Mouse (Mus musculus): ENCODE data around the gene Cpeb2.

The Cpeb2 gene

GRCm38 (mm10) chr5:43239141-43239835 lies 6.3 kb downstream of the Cpeb2 start:
- DNase-seq (ENCODE audit: low spot score), result no peak

- no peak for DNase-seq (ENCODE audit: low spot score)
Measured at GRCm38 (mm10) chr5:43240729-43241128, 7.8 kb downstream of the Cpeb2 start.

GRCm38 (mm10) chr5:43246236-43246635 lies 13.3 kb downstream of the Cpeb2 start:
- DNase-seq (ENCODE audit: low spot score), result no peak

GRCm38 (mm10) chr5:43246954-43247353 lies 14.0 kb downstream of the Cpeb2 start:
- DNase-seq (ENCODE audit: low spot score), result no peak

- no peak for DNase-seq (ENCODE audit: low spot score)
Measured at GRCm38 (mm10) chr5:43248001-43248430, 15.0 kb downstream of the Cpeb2 start.

GRCm38 (mm10) chr5:43257490-43257889 lies 24.5 kb downstream of the Cpeb2 start:
- DNase-seq (ENCODE audit: low spot score), result no peak

- DNase-seq (ENCODE audit: low spot score), result no peak
Measured at GRCm38 (mm10) chr5:43258472-43259142, 25.6 kb downstream of the Cpeb2 start.

GRCm38 (mm10) chr5:43261814-43262213 lies 28.8 kb downstream of the Cpeb2 start:
- DNase-seq (ENCODE audit: low spot score), result no peak

- no peak for DNase-seq (ENCODE audit: low spot score)
Measured at GRCm38 (mm10) chr5:43263951-43264350, 31.0 kb downstream of the Cpeb2 start.

GRCm38 (mm10) chr5:43264696-43265095 lies 31.7 kb downstream of the Cpeb2 start:
- no peak for DNase-seq (ENCODE audit: low spot score)

- DNase-seq (ENCODE audit: low spot score), result no peak
Measured at GRCm38 (mm10) chr5:43277982-43278381, 45.0 kb downstream of the Cpeb2 start.

- DNase-seq (ENCODE audit: low spot score), result no peak
Measured at GRCm38 (mm10) chr5:43279774-43280173, 46.8 kb downstream of the Cpeb2 start.

- no peak for DNase-seq (ENCODE audit: low spot score)
Measured at GRCm38 (mm10) chr5:43285756-43286155, 52.8 kb downstream of the Cpeb2 start.

- DNase-seq (ENCODE audit: low spot score), result no peak
Measured at GRCm38 (mm10) chr5:43289752-43290446, 56.9 kb downstream of the Cpeb2 start.

- DNase-seq (ENCODE audit: low spot score), result no peak
Measured at GRCm38 (mm10) chr5:43293136-43293535, 60.2 kb downstream of the Cpeb2 start.

- no peak for DNase-seq (ENCODE audit: low spot score)
Measured at GRCm38 (mm10) chr5:43297459-43297858, 64.5 kb downstream of the Cpeb2 start.

- no peak for DNase-seq (ENCODE audit: low spot score)
Measured at GRCm38 (mm10) chr5:43298975-43299374, 66.0 kb downstream of the Cpeb2 start.

- no peak for DNase-seq (ENCODE audit: low spot score)
Measured at GRCm38 (mm10) chr5:43300076-43300475, 67.1 kb downstream of the Cpeb2 start.

GRCm38 (mm10) chr5:43300979-43301378 lies 68.0 kb downstream of the Cpeb2 start:
- no peak for DNase-seq (ENCODE audit: low spot score)

- DNase-seq (ENCODE audit: low spot score), result no peak
Measured at GRCm38 (mm10) chr5:43303504-43303903, 70.5 kb downstream of the Cpeb2 start.

GRCm38 (mm10) chr5:43305449-43305848 lies 72.5 kb downstream of the Cpeb2 start:
- DNase-seq (ENCODE audit: low spot score), result no peak

- DNase-seq (ENCODE audit: low spot score), result no peak
Measured at GRCm38 (mm10) chr5:43309961-43310360, 77.0 kb downstream of the Cpeb2 start.

GRCm38 (mm10) chr5:43324311-43324862 lies 91.4 kb downstream of the Cpeb2 start:
- no peak for DNase-seq (ENCODE audit: low spot score)
